Mouse (Mus musculus) left cerebral cortex, adult 11 months (tissue): ENCODE measurements around the gene Cx3cl1.
A peak's percentile ranks its signal among the peaks of the same experiment; 100 is the strongest.

Source experiments
- DNase-seq: peaks from one replicate; pipeline ENCODE4 v3.0.0; 2022; ENCODE audit warnings: low spot score

Gene Cx3cl1

DNA sequence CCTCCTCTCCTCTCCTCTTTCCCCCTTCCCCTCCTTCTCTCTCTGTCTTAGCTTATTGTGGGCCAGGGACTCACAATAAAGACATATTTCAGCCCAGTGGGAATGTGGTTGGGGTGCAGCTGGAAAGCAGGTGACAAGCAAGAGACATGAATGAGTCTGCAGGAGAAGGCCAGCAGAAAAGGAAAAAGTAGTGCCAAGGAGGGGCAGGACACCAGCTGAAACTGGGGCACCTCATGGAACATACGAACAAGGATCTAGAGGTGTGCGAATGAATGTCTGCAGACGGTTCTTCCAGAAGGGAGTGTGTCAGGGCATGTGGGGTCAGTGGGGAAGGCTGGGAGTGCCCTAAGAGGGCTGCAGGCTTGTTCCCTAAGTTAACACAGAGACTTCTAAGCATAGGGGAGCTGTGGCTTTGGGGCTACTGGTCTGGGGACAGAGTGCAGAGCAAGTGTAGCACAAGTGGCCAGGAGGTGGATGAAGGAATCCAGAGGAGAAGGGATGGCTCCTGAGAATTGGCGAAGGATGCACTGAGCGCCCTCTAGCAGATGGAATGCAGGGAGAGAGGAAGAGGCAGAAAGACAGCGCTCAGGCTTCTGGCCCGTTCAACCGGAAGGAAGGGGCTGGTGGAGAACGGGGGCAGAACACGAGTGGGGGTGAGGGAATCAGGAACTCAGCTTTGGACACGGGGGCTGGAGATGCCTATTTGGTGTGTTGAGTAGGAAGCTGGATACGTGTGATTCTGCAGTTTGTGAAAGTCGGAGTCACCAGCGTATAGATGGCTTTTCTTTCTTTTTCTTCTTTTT is 29.7 kb downstream of the Cx3cl1 start:
- no peak for DNase-seq

GRCm38 (mm10) chr8:94802375-94802774 is 30.6 kb downstream of the Cx3cl1 start:
- DNase-seq, result no peak

DNA sequence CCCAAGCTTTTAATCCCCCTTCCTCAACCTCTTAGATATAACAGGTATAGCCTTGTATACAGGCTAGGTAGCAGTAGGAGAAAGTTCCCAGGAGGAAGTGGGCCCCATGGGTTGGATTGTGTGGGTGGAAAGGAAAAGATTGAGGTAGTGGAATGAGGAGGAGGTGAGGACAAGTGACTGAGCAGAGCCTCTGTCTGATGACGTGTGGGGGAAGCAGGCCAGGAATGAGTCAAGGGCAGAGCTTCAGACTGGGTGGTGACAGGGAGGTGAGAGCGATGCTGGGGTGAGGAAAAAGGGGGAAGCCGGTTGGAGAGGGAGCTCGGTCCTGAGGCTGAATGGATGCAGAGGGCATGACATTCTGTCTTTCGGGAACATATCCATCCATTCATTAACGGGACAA is 31.7 kb downstream of the Cx3cl1 start:
- DNase-seq, result no peak

GRCm38 (mm10) chr8:94804546-94805340 is 32.9 kb downstream of the Cx3cl1 start:
- no peak for DNase-seq

GRCm38 (mm10) chr8:94805811-94806210 is 34.0 kb downstream of the Cx3cl1 start:
- DNase-seq, result no peak

GRCm38 (mm10) chr8:94807506-94807905 is 35.7 kb downstream of the Cx3cl1 start:
- DNase-seq, result no peak

DNA sequence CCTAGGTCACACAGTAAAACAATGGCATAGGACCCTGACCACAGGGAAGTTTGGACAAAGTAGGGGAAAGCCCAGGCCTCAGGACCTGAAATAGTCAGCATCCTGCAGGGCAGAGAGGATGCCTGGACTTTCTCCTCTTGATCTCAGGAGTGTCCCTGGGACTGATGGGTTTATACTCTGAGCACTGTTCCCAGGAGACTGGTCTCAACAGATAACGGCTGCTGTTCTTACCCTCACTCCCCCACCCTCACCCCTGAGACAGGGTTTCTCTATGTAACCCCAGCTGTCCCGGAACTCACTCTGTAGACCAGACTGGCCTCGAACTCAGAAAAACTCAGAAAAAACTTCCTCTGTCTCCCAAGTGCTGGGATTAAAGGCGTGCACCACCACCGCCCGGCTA is 36.6 kb downstream of the Cx3cl1 start:
- DNase-seq, result no peak

- DNase-seq, result no peak
These were observed 38.3 kb downstream of the Cx3cl1 start, which contains the start of gene Ccl17 for GRCm38 (mm10) chr8:94810153-94810552. Gene Ccl17, plus strand, starts transcription at chr8:94810453.

DNA sequence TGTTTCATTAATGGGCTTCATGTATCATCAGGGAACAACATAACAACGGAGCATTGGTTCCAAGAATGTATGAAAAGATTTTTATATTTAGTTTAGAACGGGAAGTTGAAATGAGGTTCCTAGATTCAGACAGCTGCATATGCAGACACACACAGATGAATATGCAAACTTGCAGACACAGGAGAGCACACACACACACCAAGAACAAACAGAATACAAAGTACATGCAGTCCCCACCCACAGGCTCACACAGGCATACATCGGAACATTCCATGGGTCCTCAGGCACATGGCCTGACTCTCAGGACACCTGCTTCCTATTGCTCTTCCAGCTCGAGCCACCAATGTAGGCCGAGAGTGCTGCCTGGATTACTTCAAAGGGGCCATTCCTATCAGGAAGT is 39.0 kb downstream of the Cx3cl1 start:
- no peak for DNase-seq

DNA sequence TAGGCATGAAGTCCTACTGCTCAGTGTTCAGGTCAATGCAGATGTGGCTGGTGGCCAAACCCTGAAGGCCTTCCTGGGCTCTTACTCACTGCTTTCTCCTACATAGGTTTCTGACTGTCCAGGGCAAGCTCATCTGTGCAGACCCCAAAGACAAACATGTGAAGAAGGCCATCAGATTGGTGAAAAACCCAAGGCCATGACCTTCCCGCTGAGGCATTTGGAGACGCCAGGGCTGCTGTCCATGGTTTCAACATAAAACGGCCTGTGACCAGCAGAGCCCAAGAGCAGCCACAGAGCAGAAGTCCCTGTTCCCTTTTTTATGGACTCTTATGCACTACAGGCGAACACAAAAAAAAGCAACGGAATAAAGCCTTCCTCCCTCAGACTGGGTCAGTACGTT is 39.8 kb downstream of the Cx3cl1 start:
- DNase-seq, result no peak

DNA sequence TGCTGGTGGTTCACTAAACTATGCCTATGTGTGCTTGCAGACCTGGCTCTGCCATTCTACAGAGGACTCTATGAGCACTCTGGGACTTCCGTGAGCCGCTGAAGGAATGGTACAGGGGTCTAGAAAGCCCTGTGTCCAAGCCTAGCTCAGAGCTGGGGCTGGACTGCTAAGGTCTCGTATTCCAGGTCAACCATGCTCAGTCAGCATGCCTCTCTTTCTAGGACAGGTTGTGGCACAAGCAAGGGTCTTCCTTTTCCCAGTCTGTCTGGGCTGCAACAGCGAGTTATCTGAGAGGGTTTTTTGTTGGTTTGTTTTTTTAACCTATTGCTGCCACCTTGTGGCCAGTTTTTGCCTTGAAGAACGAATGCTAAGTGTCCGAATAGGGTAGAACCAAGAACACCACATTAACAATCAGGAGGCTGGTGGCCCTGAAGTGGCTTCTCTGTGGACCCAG is 40.9 kb downstream of the Cx3cl1 start:
- DNase-seq, result peak; percentile 88

DNA sequence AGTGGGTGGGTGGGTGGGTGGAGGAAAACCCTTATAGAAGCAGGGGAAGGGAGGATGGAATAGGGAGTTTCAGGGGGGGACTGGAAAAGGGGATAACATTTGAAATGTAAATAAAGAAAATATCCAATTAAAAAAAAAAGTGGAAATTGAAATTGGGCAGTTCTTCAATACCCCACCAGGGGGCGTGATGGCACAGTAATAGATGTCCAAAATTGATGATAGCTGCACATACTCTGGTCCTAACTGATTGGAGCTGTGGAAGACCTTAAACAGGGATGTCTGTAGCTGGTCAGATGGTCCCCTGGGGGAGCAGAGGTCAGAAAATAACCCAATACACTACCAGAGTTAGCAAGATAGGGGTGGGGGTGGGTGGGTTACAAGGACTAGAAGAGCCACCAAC is 42.7 kb downstream of the Cx3cl1 start:
- DNase-seq, result no peak

DNA sequence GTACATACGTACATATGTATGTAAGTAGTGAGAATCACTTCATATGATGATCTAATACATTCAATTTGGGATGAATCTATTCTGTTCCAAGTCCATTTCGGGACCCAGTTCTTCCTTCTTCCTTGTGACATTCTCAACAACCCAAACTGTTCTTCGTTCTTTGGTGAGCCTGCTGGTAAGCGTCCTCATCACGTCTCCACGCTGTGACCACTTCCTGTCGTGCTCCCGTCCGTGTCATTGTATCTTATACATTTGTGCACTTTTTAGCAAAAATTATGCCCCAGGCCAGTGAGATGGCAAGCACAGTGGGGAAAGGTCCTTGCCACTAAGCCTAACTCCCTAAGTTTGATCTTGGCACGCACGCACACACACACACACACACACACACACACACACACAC is 46.1 kb downstream of the Cx3cl1 start:
- DNase-seq, result no peak

DNA sequence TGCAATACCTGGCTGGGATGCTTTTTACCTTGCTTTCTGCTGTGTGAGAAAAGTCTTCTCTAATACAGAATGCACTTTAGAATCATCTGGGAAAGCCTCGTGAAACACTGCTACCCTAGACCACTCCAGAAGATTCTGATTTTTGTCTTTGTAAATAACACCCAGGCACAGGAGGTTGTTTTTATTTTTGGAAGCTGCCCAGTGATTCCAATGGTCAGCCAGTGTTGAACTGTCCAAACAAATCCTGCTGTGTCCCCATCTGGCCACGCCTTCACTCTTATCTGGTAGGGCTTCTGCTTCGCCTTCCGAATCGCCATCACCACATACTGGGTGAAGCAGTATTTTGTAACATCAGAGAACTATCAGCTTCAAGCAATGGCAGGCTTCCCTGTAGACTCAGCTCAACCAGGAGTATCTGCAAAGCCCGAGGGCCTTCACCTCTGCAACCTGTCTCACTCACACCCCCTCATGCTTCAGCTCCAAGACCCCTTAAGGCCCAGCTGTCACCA is 47.9 kb downstream of the Cx3cl1 start:
- no peak for DNase-seq

DNA sequence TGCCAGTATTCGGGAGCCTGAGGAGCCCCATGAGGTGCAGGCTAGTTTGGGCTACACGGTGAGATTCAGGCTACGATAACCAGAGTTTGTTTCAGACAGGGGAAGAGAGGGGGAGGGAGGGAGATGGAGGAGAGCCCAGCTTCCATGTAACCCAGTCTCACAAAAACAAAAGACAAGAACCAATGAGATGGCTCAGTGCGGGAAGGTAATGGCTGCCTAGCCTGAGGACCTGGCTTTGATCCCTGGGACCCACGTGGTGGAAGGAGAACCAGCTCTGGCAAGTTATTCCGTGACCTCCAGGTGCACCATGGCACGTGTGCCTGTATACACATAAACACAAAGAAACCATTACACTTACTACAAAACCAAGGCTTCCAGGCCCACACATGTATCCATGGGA is 48.7 kb downstream of the Cx3cl1 start:
- DNase-seq, result no peak

DNA sequence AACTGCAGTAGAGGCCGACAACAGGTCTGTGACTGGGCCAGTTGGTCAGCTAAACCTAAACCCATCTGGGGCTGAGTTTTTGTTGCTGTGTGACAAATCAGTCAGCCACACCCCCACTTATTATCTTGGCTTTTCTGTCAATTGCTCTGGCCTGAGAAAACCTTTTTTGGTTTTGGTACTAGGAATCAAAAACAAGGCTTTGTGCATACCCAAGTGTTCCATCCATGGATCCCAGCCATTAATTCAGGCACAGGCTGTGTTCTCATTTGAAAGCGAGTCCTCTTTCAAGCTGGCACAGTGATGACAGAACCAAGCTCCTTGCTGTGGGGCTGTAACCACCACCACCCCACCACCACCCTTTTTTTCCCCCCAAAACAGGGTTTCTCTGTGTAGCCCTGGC is 49.6 kb downstream of the Cx3cl1 start:
- DNase-seq, result no peak

DNA sequence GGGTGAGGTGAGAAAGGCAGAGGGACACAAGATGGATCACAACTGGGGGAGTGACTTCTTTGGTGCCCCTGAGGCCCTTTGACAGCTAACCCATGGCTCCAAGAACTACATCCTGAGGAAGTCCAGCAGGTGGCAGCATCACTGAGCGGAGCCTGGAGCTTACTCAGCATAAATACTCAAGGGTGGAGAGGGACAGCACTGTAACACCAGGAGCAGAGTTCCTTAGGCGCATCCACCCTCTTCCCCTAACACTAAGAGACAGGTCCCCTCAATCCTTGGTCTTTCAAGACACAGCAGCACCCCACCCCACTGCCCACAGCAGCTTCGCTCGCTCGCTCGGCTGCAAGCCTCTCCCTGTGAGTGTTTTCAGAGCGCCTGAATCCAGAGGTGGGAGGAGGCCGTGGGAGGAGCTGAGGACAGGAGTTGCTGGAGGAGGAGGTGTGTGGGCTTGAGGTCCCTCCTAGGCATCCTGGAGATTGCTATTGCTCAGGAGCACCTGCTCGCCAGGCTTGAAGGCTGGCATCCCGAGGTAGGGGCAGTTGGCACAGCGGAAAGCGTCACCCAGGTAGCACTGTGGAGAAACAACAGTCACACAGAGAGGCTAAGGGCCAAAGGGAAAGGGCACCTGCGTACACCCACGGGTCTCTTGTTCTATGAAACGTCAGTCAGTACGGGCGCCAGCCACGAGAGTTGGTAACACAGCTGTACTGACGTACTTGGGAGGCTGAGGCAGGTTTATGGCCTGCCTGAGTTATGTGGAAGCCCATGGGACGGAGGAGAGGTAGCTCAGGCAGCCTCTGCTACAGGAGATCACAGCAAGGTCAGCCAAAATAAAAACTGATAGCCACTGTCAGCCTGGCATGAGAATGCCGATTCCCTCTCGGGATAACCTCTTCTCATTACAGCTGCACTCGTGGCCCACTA is 51.1 kb downstream of the Cx3cl1 start:
- DNase-seq, result no peak

GRCm38 (mm10) chr8:94825170-94825569 is 53.4 kb downstream of the Cx3cl1 start:
- DNase-seq, result no peak

GRCm38 (mm10) chr8:94826210-94826609 is 54.4 kb downstream of the Cx3cl1 start:
- no peak for DNase-seq

GRCm38 (mm10) chr8:94828284-94828683 is 56.5 kb downstream of the Cx3cl1 start:
- DNase-seq, result no peak
